12 mouse cellular contexts compared by ENCODE assay signal in the genomic region with DNA sequence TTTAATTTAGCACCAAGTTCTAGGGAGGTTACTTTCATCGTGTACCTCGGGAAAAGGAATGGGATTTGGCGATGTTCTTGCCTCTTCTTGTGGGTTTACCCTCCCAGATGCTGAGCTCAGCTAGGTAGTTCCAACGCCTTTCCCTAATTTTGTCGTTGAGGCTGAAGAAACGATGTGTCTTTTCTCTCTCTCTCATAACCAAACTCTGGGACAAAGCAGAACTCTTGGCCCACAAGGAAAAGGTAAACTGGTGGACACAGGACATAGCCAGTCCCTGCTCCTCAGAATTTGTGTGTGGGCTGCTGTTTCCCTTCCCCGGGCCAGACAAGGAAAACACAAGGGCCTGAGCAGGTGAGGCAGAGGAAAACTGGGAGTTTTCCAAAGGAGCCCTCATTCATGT. TPM values are rescaled to one million over a fixed set of nuclear protein-coding genes. Genes with fewer than 3 reads are reported as not detected.
DNase-seq lines count a peak whose midpoint lies in the region; ATAC-seq and TF ChIP-seq lines count a peak whose summit lies in the region.
"Had no signal": no experiment of that assay in that cellular context is flagged by ENCODE, and none has a peak within 500 bp of the region (broad histone marks: within the 10 kb centered on the region; RNA-seq: fewer than 3 reads in every experiment).

No protein-coding gene starts in this region.

- no peak for DNase-seq in heart, postnatal 14 days
- no peak for DNase-seq in liver, embryonic 11.5 days (ENCODE audit: low spot score)
- no peak for DNase-seq in limb, embryonic 14.5 days (ENCODE audit: low spot score)
- DNase-seq in adrenal gland, postnatal 25 days, result no peak
- no peak for DNase-seq in urinary bladder, adult 18-20 months (ENCODE audit: low spot score in 2 of 2)
- DNase-seq: cerebellum, adult 9-10 months had no signal

- H3K4me3 ChIP-seq in heart, embryonic 14.5 days (ENCODE audit: control insufficient read depth in 1 of 2, insufficient read depth in 1 of 2, low read depth in 1 of 2, low read length in 2 of 2), result peak overlapping the region in 1 of 2 experiments; percentile 55; a peak in 1 of 4 replicates
- H3K4me3 ChIP-seq in liver, embryonic 11.5 days (ENCODE audit: low read depth, low read length), result peak overlapping the region; percentile 45; the same call in 1 of the 2 replicates
- H3K4me3 ChIP-seq in liver, embryonic 12.5 days, result no peak overlapping the region
- H3K4me3 ChIP-seq in embryonic facial prominence, embryonic 13.5 days, result peak overlapping the region; percentile 56
- peak overlapping the region; percentile 46; the same call in 1 of the 2 replicates for H3K4me3 ChIP-seq in limb, embryonic 14.5 days (replicated peaks; ENCODE audit: low read length)

- TF ChIP-seq POLR2A in limb, embryonic 14.5 days (IDR thresholded peaks at IDR 0.05; ENCODE audit: borderline replicate concordance, extremely low read depth, insufficient read depth, insufficient read length), result no peak

- WGBS in heart, embryonic 14.5 days, result 24% methylated on average over 7 of the region's 7 CpGs
- 34% methylated on average over 7 of the region's 7 CpGs for WGBS in liver, embryonic 11.5 days
- 33% methylated on average over 7 of the region's 7 CpGs for WGBS in liver, embryonic 12.5 days (ENCODE audit: insufficient replicate concordance)
- 19% methylated on average over 7 of the region's 7 CpGs for WGBS in embryonic facial prominence, embryonic 13.5 days
- WGBS in limb, embryonic 14.5 days, result 27% methylated on average over 7 of the region's 7 CpGs

- no peaks in the 10 kb centered on the region for H3K9me3 ChIP-seq in heart, embryonic 14.5 days (ENCODE audit: control insufficient read depth, low read length)
- no peaks in the 10 kb centered on the region for H3K9me3 ChIP-seq in liver, embryonic 11.5 days (ENCODE audit: control insufficient read depth, low read length)
- H3K9me3 ChIP-seq in liver, embryonic 12.5 days (replicated peaks), result no peaks in the 10 kb centered on the region
- H3K9me3 ChIP-seq in embryonic facial prominence, embryonic 13.5 days, result no peaks in the 10 kb centered on the region
- no peaks in the 10 kb centered on the region for H3K9me3 ChIP-seq in limb, embryonic 14.5 days (ENCODE audit: control insufficient read depth, low read length)

- intact Hi-C loops in heart, postnatal 14 days (cut with DNase I), result loop anchor here (10.0 kb wide), 1 partner anchor 277 kb away; no protein-coding TSS in a partner anchor

- no peak for ATAC-seq in heart, embryonic 14.5 days (ENCODE audit: insufficient number of reproducible peaks, insufficient read depth, low FRiP score, low read depth)
- no peak for ATAC-seq in liver, embryonic 11.5 days (replicated peaks; ENCODE audit: low FRiP score)
- ATAC-seq in liver, embryonic 12.5 days, result no peak
- ATAC-seq in embryonic facial prominence, embryonic 13.5 days (ENCODE audit: insufficient number of reproducible peaks, insufficient read depth, low FRiP score, low TSS enrichment, low read depth), result no peak
- no peak for ATAC-seq in limb, embryonic 14.5 days (ENCODE audit: low FRiP score, low read depth)

- peak overlapping the region; percentile 75; the same call in 1 of the 2 replicates for H3K4me2 ChIP-seq in heart, embryonic 14.5 days (ENCODE audit: low read length)
- H3K4me2 ChIP-seq in liver, embryonic 11.5 days, result no peak overlapping the region
- no peak overlapping the region for H3K4me2 ChIP-seq in liver, embryonic 12.5 days
- H3K4me2 ChIP-seq in embryonic facial prominence, embryonic 13.5 days, result peak overlapping the region; percentile 80
- no peak overlapping the region for H3K4me2 ChIP-seq in limb, embryonic 14.5 days (replicated peaks; ENCODE audit: low read depth, low read length, severe bottlenecking)

- H3K27me3 ChIP-seq in heart, embryonic 14.5 days (ENCODE audit: control insufficient read depth, insufficient read depth, low read length), result peaks cover 58% of the 10 kb centered on the region
- H3K27me3 ChIP-seq in liver, embryonic 11.5 days (replicated peaks; ENCODE audit: control insufficient read depth, insufficient read depth, low read length), result peaks cover 62% of the 10 kb centered on the region
- peaks cover 81% of the 10 kb centered on the region for H3K27me3 ChIP-seq in liver, embryonic 12.5 days (replicated peaks)
- H3K27me3 ChIP-seq in embryonic facial prominence, embryonic 13.5 days, result peaks cover 66% of the 10 kb centered on the region
- peaks cover 44% of the 10 kb centered on the region for H3K27me3 ChIP-seq in limb, embryonic 14.5 days (ENCODE audit: control insufficient read depth, insufficient read depth, low read length)

- no peak overlapping the region for H3K9ac ChIP-seq in heart, embryonic 14.5 days (ENCODE audit: low read length)
- H3K9ac ChIP-seq in liver, embryonic 11.5 days (ENCODE audit: low read depth, low read length), result no peak overlapping the region
- no peak overlapping the region for H3K9ac ChIP-seq in liver, embryonic 12.5 days
- H3K9ac ChIP-seq in embryonic facial prominence, embryonic 13.5 days, result peak overlapping the region; percentile 75; the same call in 1 of the 2 replicates
- H3K9ac ChIP-seq in limb, embryonic 14.5 days (ENCODE audit: low read depth, low read length, severe bottlenecking), result no peak overlapping the region

- H3K36me3 ChIP-seq in heart, embryonic 14.5 days (ENCODE audit: control insufficient read depth, insufficient read depth, low read length), result no peaks in the 10 kb centered on the region
- no peaks in the 10 kb centered on the region for H3K36me3 ChIP-seq in liver, embryonic 11.5 days (ENCODE audit: control insufficient read depth, insufficient read depth, low read length)
- H3K36me3 ChIP-seq in liver, embryonic 12.5 days, result no peaks in the 10 kb centered on the region
- no peaks in the 10 kb centered on the region for H3K36me3 ChIP-seq in embryonic facial prominence, embryonic 13.5 days
- H3K36me3 ChIP-seq in limb, embryonic 14.5 days (ENCODE audit: control insufficient read depth, insufficient read depth, low read length), result no peaks in the 10 kb centered on the region

- peaks cover 7 to 25% of the 10 kb centered on the region in 2 experiments for H3K4me1 ChIP-seq in heart, embryonic 14.5 days (ENCODE audit: control insufficient read depth in 2 of 2, insufficient read depth in 2 of 2, low read length in 2 of 2)
- peaks cover 12% of the 10 kb centered on the region for H3K4me1 ChIP-seq in liver, embryonic 11.5 days (replicated peaks; ENCODE audit: control insufficient read depth, insufficient read depth, low read length)
- peaks cover 17% of the 10 kb centered on the region for H3K4me1 ChIP-seq in liver, embryonic 12.5 days
- H3K4me1 ChIP-seq in embryonic facial prominence, embryonic 13.5 days, result peaks cover 42% of the 10 kb centered on the region
- peaks cover 14% of the 10 kb centered on the region for H3K4me1 ChIP-seq in limb, embryonic 14.5 days (ENCODE audit: control insufficient read depth, insufficient read depth, low read length)

- H3K27ac ChIP-seq in heart, embryonic 14.5 days (replicated peaks in 1 of 2; ENCODE audit: control insufficient read depth in 1 of 2, insufficient read depth in 1 of 2, low read depth in 2 of 2, low read length in 2 of 2), result no peak overlapping the region
- H3K27ac ChIP-seq in liver, embryonic 11.5 days (ENCODE audit: low read depth, low read length), result no peak overlapping the region
- H3K27ac ChIP-seq in liver, embryonic 12.5 days, result no peak overlapping the region
- H3K27ac ChIP-seq in embryonic facial prominence, embryonic 13.5 days, result peak overlapping the region; percentile 74; the same call in 1 of the 2 replicates
- H3K27ac ChIP-seq in limb, embryonic 14.5 days (replicated peaks; ENCODE audit: low read depth, low read length), result no peak overlapping the region

RNA-seq across cellular contexts. Expression of a gene that starts 0.5 kb away (rescaled TPM):
- polyA plus RNA-seq in heart, embryonic 14.5 days (2014; fragmentation: Nextera tagmentation; extraction: Ambion mirVana), result 44.1 and 49.2 TPM in 2 replicates
- 10 to 100 TPM; 73.4 to 77.1 TPM for total RNA-seq in heart, postnatal 14 days (2021)
- polyA plus RNA-seq in liver, embryonic 11.5 days (2014; fragmentation: Nextera tagmentation; extraction: Ambion mirVana), result 16.1 and 19.4 TPM in 2 replicates
- 9.4 and 10.4 TPM in 2 replicates for polyA plus RNA-seq in liver, embryonic 12.5 days (2016; fragmentation: Nextera tagmentation; extraction: Ambion mirVana)
- 88.3 and 92.4 TPM in 2 replicates for polyA plus RNA-seq in embryonic facial prominence, embryonic 13.5 days (2015; fragmentation: Nextera tagmentation; extraction: Ambion mirVana)
- 49.8 and 66.4 TPM in 2 replicates for polyA plus RNA-seq in limb, embryonic 14.5 days (2012; rRNA removed)
- 36.2 and 37.8 TPM in 2 replicates for polyA plus RNA-seq in limb, embryonic 14.5 days (2014; fragmentation: Nextera tagmentation; extraction: Ambion mirVana)
- 39.0 and 40.4 TPM in 2 replicates for total RNA-seq in adrenal gland, postnatal 25 days (2021)
- total RNA-seq: megakaryocyte progenitor cell, adult 5-6 weeks had no signal

RNA-seq across cellular contexts. Expression of a gene that starts 8.1 kb away (rescaled TPM):
- 20.5 and 21.8 TPM in 2 replicates for polyA plus RNA-seq in heart, embryonic 14.5 days (2014; fragmentation: Nextera tagmentation; extraction: Ambion mirVana)
- 1 to 10 TPM; 6.4 to 8.7 TPM for total RNA-seq in heart, postnatal 14 days (2021)
- polyA plus RNA-seq in liver, embryonic 11.5 days (2014; fragmentation: Nextera tagmentation; extraction: Ambion mirVana), result 8.1 and 12.1 TPM in 2 replicates
- polyA plus RNA-seq in liver, embryonic 12.5 days (2016; fragmentation: Nextera tagmentation; extraction: Ambion mirVana), result 4.6 and 4.7 TPM in 2 replicates
- polyA plus RNA-seq in embryonic facial prominence, embryonic 13.5 days (2015; fragmentation: Nextera tagmentation; extraction: Ambion mirVana), result 30.4 and 33.0 TPM in 2 replicates
- polyA plus RNA-seq in limb, embryonic 14.5 days (2012; rRNA removed), result 53.8 and 57.1 TPM in 2 replicates
- 27.1 and 32.9 TPM in 2 replicates for polyA plus RNA-seq in limb, embryonic 14.5 days (2014; fragmentation: Nextera tagmentation; extraction: Ambion mirVana)
- total RNA-seq in adrenal gland, postnatal 25 days (2021), result 11.6 and 14.7 TPM in 2 replicates

RNA-seq across cellular contexts. Expression of a gene that starts 15.2 kb away (rescaled TPM):
- not detected in 2 replicates for polyA plus RNA-seq in heart, embryonic 14.5 days (2014; fragmentation: Nextera tagmentation; extraction: Ambion mirVana)
- total RNA-seq in heart, postnatal 14 days (2021), result not detected
- not detected in 2 replicates for polyA plus RNA-seq in liver, embryonic 11.5 days (2014; fragmentation: Nextera tagmentation; extraction: Ambion mirVana)
- polyA plus RNA-seq in liver, embryonic 12.5 days (2016; fragmentation: Nextera tagmentation; extraction: Ambion mirVana), result not detected in 2 replicates
- polyA plus RNA-seq in embryonic facial prominence, embryonic 13.5 days (2015; fragmentation: Nextera tagmentation; extraction: Ambion mirVana), result not detected in 2 replicates
- 0.23 and 0.63 TPM in 2 replicates for polyA plus RNA-seq in limb, embryonic 14.5 days (2012; rRNA removed)
- polyA plus RNA-seq in limb, embryonic 14.5 days (2014; fragmentation: Nextera tagmentation; extraction: Ambion mirVana), result 0.37 and 0.52 TPM in 2 replicates
- not detected in 2 replicates for total RNA-seq in adrenal gland, postnatal 25 days (2021)
- total RNA-seq: gastrocnemius, postnatal 14 days; left cerebral cortex, postnatal 25 days; megakaryocyte progenitor cell, adult 5-6 weeks had no signal

RNA-seq across cellular contexts. Expression of a gene that starts 21.8 kb away (rescaled TPM):
- polyA plus RNA-seq in heart, embryonic 14.5 days (2014; fragmentation: Nextera tagmentation; extraction: Ambion mirVana), result 42.8 and 44.2 TPM in 2 replicates
- 1 to 10 TPM; 7.2 to 8.1 TPM for total RNA-seq in heart, postnatal 14 days (2021)
- polyA plus RNA-seq in liver, embryonic 11.5 days (2014; fragmentation: Nextera tagmentation; extraction: Ambion mirVana), result 51.4 and 51.8 TPM in 2 replicates
- 24.0 and 26.9 TPM in 2 replicates for polyA plus RNA-seq in liver, embryonic 12.5 days (2016; fragmentation: Nextera tagmentation; extraction: Ambion mirVana)
- polyA plus RNA-seq in embryonic facial prominence, embryonic 13.5 days (2015; fragmentation: Nextera tagmentation; extraction: Ambion mirVana), result 83.5 and 86.1 TPM in 2 replicates
- 124 and 151 TPM in 2 replicates for polyA plus RNA-seq in limb, embryonic 14.5 days (2012; rRNA removed)
- 92.8 and 99.6 TPM in 2 replicates for polyA plus RNA-seq in limb, embryonic 14.5 days (2014; fragmentation: Nextera tagmentation; extraction: Ambion mirVana)
- total RNA-seq in adrenal gland, postnatal 25 days (2021), result 20.3 and 31.7 TPM in 2 replicates

RNA-seq across cellular contexts. Expression of a gene that starts 26.3 kb away (rescaled TPM):
- polyA plus RNA-seq in heart, embryonic 14.5 days (2014; fragmentation: Nextera tagmentation; extraction: Ambion mirVana), result not detected in 2 replicates
- total RNA-seq in heart, postnatal 14 days (2021), result not detected
- not detected in 2 replicates for polyA plus RNA-seq in liver, embryonic 11.5 days (2014; fragmentation: Nextera tagmentation; extraction: Ambion mirVana)
- not detected in 2 replicates for polyA plus RNA-seq in liver, embryonic 12.5 days (2016; fragmentation: Nextera tagmentation; extraction: Ambion mirVana)
- polyA plus RNA-seq in embryonic facial prominence, embryonic 13.5 days (2015; fragmentation: Nextera tagmentation; extraction: Ambion mirVana), result not detected in 2 replicates
- polyA plus RNA-seq in limb, embryonic 14.5 days (2012; rRNA removed), result not detected in 2 replicates
- polyA plus RNA-seq in limb, embryonic 14.5 days (2014; fragmentation: Nextera tagmentation; extraction: Ambion mirVana), result not detected in 2 replicates
- not detected in 2 replicates for total RNA-seq in adrenal gland, postnatal 25 days (2021)
- total RNA-seq: gastrocnemius, postnatal 14 days; left cerebral cortex, postnatal 25 days; megakaryocyte progenitor cell, adult 5-6 weeks had no signal

Comparison
In these comparisons a context has a peak if more than half of its experiments do, and no peak if none do; other contexts are left out.
1. H3K4me2 ChIP-seq: peak in heart, embryonic 14.5 days (single experiment) and embryonic facial prominence, embryonic 13.5 days (single experiment); none in liver, embryonic 11.5 days (single experiment), liver, embryonic 12.5 days (single experiment) and limb, embryonic 14.5 days (single experiment).